Mouse (Mus musculus) embryonic facial prominence, embryonic 15.5 days (tissue): ENCODE data around the gene Pigb. TPM values are rescaled to one million over a fixed set of nuclear protein-coding genes. Genes with fewer than 3 reads are reported as not detected.

Experiments used
- ATAC-seq: fragments of 200-750 bp; cut with Nextera tagmentation; 2 replicates; pipeline ENCODE4 v1.8.0; 2017; ENCODE audit warnings: low read depth, moderate TSS enrichment; ENCODE audit not compliant: insufficient number of reproducible peaks, low FRiP score, low TSS enrichment
- H3K27ac ChIP-seq: fragments of 300-500 bp; sonication (generic); replicated peaks from 2 replicates; pipeline ENCODE4 v1.5.1; 2015; ENCODE audit warnings: mild to moderate bottlenecking, inconsistent platforms
- H3K27me3 ChIP-seq: fragments of 300-500 bp; sonication (generic); 2 replicates; pipeline ENCODE4 v1.6.1; 2015; ENCODE audit warnings: inconsistent platforms
- H3K36me3 ChIP-seq: fragments of 300-500 bp; sonication (generic); 2 replicates; pipeline ENCODE4 v1.6.1; 2015; ENCODE audit warnings: mild to moderate bottlenecking, inconsistent platforms
- H3K4me1 ChIP-seq: fragments of 300-500 bp; sonication (generic); 2 replicates; pipeline ENCODE4 v1.6.1; 2015; ENCODE audit warnings: inconsistent platforms
- H3K4me2 ChIP-seq: fragments of 300-500 bp; sonication (generic); replicated peaks from 2 replicates; pipeline ENCODE4 v1.6.1; 2015; ENCODE audit warnings: mild to moderate bottlenecking, inconsistent platforms
- H3K4me3 ChIP-seq: fragments of 300-500 bp; sonication (generic); replicated peaks from 2 replicates; pipeline ENCODE4 v1.5.1; 2015; ENCODE audit warnings: mild to moderate bottlenecking, inconsistent platforms
- H3K9ac ChIP-seq: fragments of 300-500 bp; sonication (generic); 2 replicates; pipeline ENCODE4 v1.6.1; 2015; ENCODE audit warnings: inconsistent platforms
- H3K9me3 ChIP-seq: fragments of 300-500 bp; sonication (generic); replicated peaks from 2 replicates; pipeline ENCODE4 v1.6.1; 2016; ENCODE audit warnings: inconsistent platforms
- WGBS: fragments of 180-500 bp; shearing (Covaris S2); methylation state at CpG from one replicate; pipeline ENCODE4 v1.1.7; 2015; 5-methylcytosine and 5-hydroxymethylcytosine counted together
- microRNA-seq: library from miRNA; unstranded; fragments of <30 nt; microRNA quantifications from one replicate; pipeline ENCODE4, GENCODE M21; 2016; ENCODE audit warnings: borderline number of aligned reads
- polyA plus RNA-seq: library from polyadenylated mRNA; unstranded; fragments of >200 nt; fragmentation: Nextera tagmentation; extraction: Ambion mirVana; gene quantifications from 2 replicates; pipeline ENCODE4 v1.2.1, GENCODE M21; 2015

Gene Pigb
- polyA plus RNA-seq, 1 experiment from 2014 or later, result 15.0 TPM

GRCm38 (mm10) chr9:72961959-72962358 lies 78.2 kb downstream of the Pigb start:
- ATAC-seq, result no peak
- Histone ChIP-seq H3K4me1 (0 out of 2 replicates have a peak, but pooled peaks cover 4% of the 10 kb centered on the region), H3K9me3 (no peaks in the 10 kb centered on the region), H3K9ac (no peak overlapping the region), H3K4me2 (no peak overlapping the region), H3K27me3 (no peaks in the 10 kb centered on the region), H3K27ac (no peak overlapping the region), H3K4me3 (no peak overlapping the region), H3K36me3 (no peaks in the 10 kb centered on the region)
- 65% methylated on average over 15 of the region's 15 CpGs for WGBS

GRCm38 (mm10) chr9:72961346-72961745 lies 78.8 kb downstream of the Pigb start:
- 67% methylated on average over 8 of the region's 8 CpGs for WGBS
- no peak for ATAC-seq
- H3K36me3 ChIP-seq, result no peaks in the 10 kb centered on the region

GRCm38 (mm10) chr9:72958521-72959450 lies 81.4 kb downstream of the Pigb start, which contains the start of the genes Dyx1c1 and Gm44503:
Dyx1c1 (plus strand) TSS chr9:72958785.
Gm44503 (plus strand) TSS chr9:72958852.
- Histone ChIP-seq H3K27me3 (no peaks in the 10 kb centered on the region), H3K36me3 (no peaks in the 10 kb centered on the region), H3K4me3 (peak within 1 kb of the TSS; percentile 74), H3K4me2 (peak within 1 kb of the TSS; percentile 66), H3K4me1 (0 out of 2 replicates have a peak, but pooled peaks cover 4% of the 10 kb centered on the region), H3K9me3 (no peaks in the 10 kb centered on the region), H3K9ac (peak within 1 kb of the TSS; percentile 51), H3K27ac (peak within 1 kb of the TSS; percentile 70)
- peak; percentile 63 for ATAC-seq
- 2% methylated on average over 43 of the region's 43 CpGs for WGBS

More at GRCm38 (mm10) chr9:72961346-72961745, 78.8 kb downstream of the Pigb start:
- Histone ChIP-seq H3K27ac (no peak overlapping the region), H3K9ac (no peak overlapping the region), H3K9me3 (no peaks in the 10 kb centered on the region), H3K4me1 (0 out of 2 replicates have a peak, but pooled peaks cover 4% of the 10 kb centered on the region), H3K27me3 (no peaks in the 10 kb centered on the region), H3K4me2 (no peak overlapping the region), H3K4me3 (no peak overlapping the region)

Small RNAs within 50 kb of the gene (microRNA-seq; reads per million reads assigned to microRNA genes)
- not detected for gene Gm27353

Other genes with a start within 250 kb of the Pigb start
- gene Prtg, start 233.5 kb downstream of the Pigb start, polyA plus RNA-seq, result 1.1 and 1.2 TPM in 2 replicates
- 7.5 and 7.6 TPM in 2 replicates for gene Pygo1, start 114.7 kb downstream of the Pigb start, polyA plus RNA-seq
- gene Dyx1c1, start 81.6 kb downstream of the Pigb start, polyA plus RNA-seq, result 2.0 and 3.6 TPM in 2 replicates
- not detected in 2 replicates for gene Gm44503, start 81.5 kb downstream of the Pigb start, polyA plus RNA-seq
- 27.9 and 35.2 TPM in 2 replicates for gene Ccpg1os, start 55.0 kb downstream of the Pigb start, polyA plus RNA-seq
- 39.1 and 39.4 TPM in 2 replicates for gene Ccpg1, start 54.9 kb downstream of the Pigb start, polyA plus RNA-seq
- 9.5 and 10.9 TPM in 2 replicates for gene Rab27a, start 4.5 kb upstream of the Pigb start, polyA plus RNA-seq
- not detected in 2 replicates for gene Khdc3, start 61.5 kb upstream of the Pigb start, polyA plus RNA-seq
- gene Gm20509, start 62.1 kb upstream of the Pigb start, polyA plus RNA-seq, result not detected in 2 replicates
- 102 and 105 TPM in 2 replicates for gene Rsl24d1, start 73.0 kb upstream of the Pigb start, polyA plus RNA-seq